Mouse (Mus musculus) T-cell, adult 2 months (primary cell): ENCODE data around the gene Akap5.

Experiments
- DNase-seq: peaks from one replicate; pipeline ENCODE4 v3.0.0; 2022; ENCODE audit warnings: low spot score

The Akap5 gene

GRCm38 (mm10) chr12:76311227-76311626 is 13.5 kb upstream of the Akap5 start:
- no peak for DNase-seq

GRCm38 (mm10) chr12:76311951-76312350 is 12.7 kb upstream of the Akap5 start:
- no peak for DNase-seq

- no peak for DNase-seq
Observed at GRCm38 (mm10) chr12:76318282-76319212, 6.1 kb upstream of the Akap5 start.

GRCm38 (mm10) chr12:76326437-76327220 is 1.9 kb downstream of the Akap5 start:
- DNase-seq = no peak

GRCm38 (mm10) chr12:76328567-76329354 is 4.1 kb downstream of the Akap5 start:
- DNase-seq = no peak

- no peak for DNase-seq
Observed at GRCm38 (mm10) chr12:76333688-76334087, 9.0 kb downstream of the Akap5 start.

GRCm38 (mm10) chr12:76335641-76336040 is 10.9 kb downstream of the Akap5 start:
- DNase-seq = no peak

- DNase-seq = no peak
Observed at GRCm38 (mm10) chr12:76336111-76336965, 11.6 kb downstream of the Akap5 start.

GRCm38 (mm10) chr12:76341080-76341479 is 16.4 kb downstream of the Akap5 start:
- DNase-seq = peak; percentile 53

GRCm38 (mm10) chr12:76345759-76346455 is 21.2 kb downstream of the Akap5 start:
- DNase-seq = peak; percentile 57

- no peak for DNase-seq
Observed at GRCm38 (mm10) chr12:76349680-76350220, 25.1 kb downstream of the Akap5 start.

- DNase-seq = no peak
Observed at GRCm38 (mm10) chr12:76360868-76361267, 36.2 kb downstream of the Akap5 start.

- DNase-seq = peak; percentile 58
Observed at GRCm38 (mm10) chr12:76361405-76362302, 37.0 kb downstream of the Akap5 start.

- peak; percentile 75 for DNase-seq
Observed at GRCm38 (mm10) chr12:76362303-76362676, 37.6 kb downstream of the Akap5 start.

- no peak for DNase-seq
Observed at GRCm38 (mm10) chr12:76366276-76366675, 41.6 kb downstream of the Akap5 start.

GRCm38 (mm10) chr12:76367096-76367995 is 42.7 kb downstream of the Akap5 start:
- peak; percentile 65 for DNase-seq

- DNase-seq = no peak
Observed at GRCm38 (mm10) chr12:76368201-76368789, 43.6 kb downstream of the Akap5 start.

GRCm38 (mm10) chr12:76368790-76369205 is 44.1 kb downstream of the Akap5 start:
- no peak for DNase-seq
